Mouse (Mus musculus) lung, embryonic 14.5 days (tissue): ENCODE data around the gene Elf4. TPM values are rescaled to one million over a fixed set of nuclear protein-coding genes. Genes with fewer than 3 reads are reported as not detected.

Source experiments
- ATAC-seq: fragments of 200-750 bp; cut with Nextera tagmentation; 2 replicates; pipeline ENCODE4 v1.8.0; 2017; ENCODE audit warnings: mild to moderate bottlenecking, moderate TSS enrichment, moderate library complexity; ENCODE audit not compliant: insufficient read depth
- DNase-seq: peaks from one replicate; pipeline ENCODE4 v3.0.0-alpha.2; 2015
- H3K27ac ChIP-seq: fragments of 300-500 bp; sonication (generic); 2 replicates; pipeline ENCODE4 v1.5.1; 2014; ENCODE audit warnings: low read depth, mild to moderate bottlenecking, moderate library complexity
- H3K27me3 ChIP-seq: fragments of 300-500 bp; sonication (generic); 2 replicates; pipeline ENCODE4 v1.6.1; 2014; ENCODE audit warnings: low read length, control low read depth; ENCODE audit not compliant: insufficient read depth
- H3K36me3 ChIP-seq: fragments of 300-500 bp; sonication (generic); 2 replicates; pipeline ENCODE4 v1.6.1; 2014; ENCODE audit warnings: control low read depth; ENCODE audit not compliant: insufficient read depth
- H3K4me1 ChIP-seq: fragments of 300-500 bp; sonication (generic); 2 replicates; pipeline ENCODE4 v1.6.1; 2014; ENCODE audit warnings: antibody characterized with exemption, control low read depth; ENCODE audit not compliant: insufficient read depth
- H3K4me2 ChIP-seq: fragments of 300-500 bp; sonication (generic); 2 replicates; pipeline ENCODE4 v1.6.1; 2014; ENCODE audit warnings: mild to moderate bottlenecking
- H3K4me3 ChIP-seq: fragments of 300-500 bp; sonication (generic); 2 replicates; pipeline ENCODE4 v1.5.1; 2014; ENCODE audit warnings: low read depth, low read length
- H3K9ac ChIP-seq: fragments of 300-500 bp; sonication (generic); 2 replicates; pipeline ENCODE4 v1.6.1; 2014
- H3K9me3 ChIP-seq: fragments of 300-500 bp; sonication (generic); 2 replicates; pipeline ENCODE4 v1.6.1; 2016; ENCODE audit warnings: low read depth, low read length, control low read depth
- CTCF ChIP-seq: IDR thresholded peaks from 2 replicates; pipeline ENCODE4 v1.5.1; 2016; ENCODE audit warnings: antibody characterized with exemption, low read depth
- WGBS: fragments of 180-500 bp; shearing (Covaris S2); extraction: QIAGEN DNeasy Blood & Tissue Kit; methylation state at CpG from one replicate; pipeline ENCODE4 v1.1.7; 2014; 5-methylcytosine and 5-hydroxymethylcytosine counted together
- polyA plus RNA-seq: library from polyadenylated mRNA; unstranded; fragments of >200 nt; fragmentation: Nextera tagmentation; extraction: Ambion mirVana; gene quantifications from 2 replicates; pipeline ENCODE4 v1.2.1, GENCODE M21; 2014

Gene Elf4
- polyA plus RNA-seq, 1 experiment from 2014 or later: 9.6 TPM

DNA sequence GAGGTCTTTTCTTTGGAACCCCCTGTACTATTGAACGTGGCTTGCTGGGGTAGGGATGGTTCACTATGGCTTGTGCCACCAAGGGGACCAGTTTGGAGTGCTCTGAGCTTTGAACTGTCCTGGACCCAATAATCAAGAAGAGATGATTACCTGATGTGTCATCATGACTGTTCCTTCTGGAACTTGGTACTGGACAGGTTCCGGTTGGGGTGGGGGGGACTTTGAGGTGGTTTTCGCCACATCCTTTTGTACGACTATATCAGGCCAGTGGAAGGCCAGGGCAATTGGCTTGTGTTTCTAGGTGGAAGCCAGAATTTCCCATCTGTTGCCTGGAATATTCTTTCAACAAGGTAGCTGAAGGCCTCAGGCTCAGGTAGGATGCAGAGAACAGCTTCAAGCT lies 704 bp upstream of the Elf4 start:
- 88% methylated on average over 4 of the region's 4 CpGs for WGBS
- no peaks in the 10 kb centered on the region for H3K27me3 ChIP-seq

GRCm38 (mm10) chrX:48462297-48462696 lies 635 bp downstream of the Elf4 start:
- DNase-seq (no peak), ATAC-seq (peak; percentile 30; the same call in 1 of the 2 replicates)
- 33% methylated on average over 4 of the region's 4 CpGs for WGBS
- Histone ChIP-seq H3K36me3 (no peaks in the 10 kb centered on the region), H3K9ac (no peak overlapping the region), H3K27ac (no peak overlapping the region), H3K4me3 (peak overlapping the region; percentile 34), H3K27me3 (no peaks in the 10 kb centered on the region), H3K9me3 (no peaks in the 10 kb centered on the region), H3K4me2 (peak overlapping the region; percentile 63), H3K4me1 (no peaks in the 10 kb centered on the region)
- no peak for TF ChIP-seq CTCF

More for the DNA sequence above, 704 bp upstream of the Elf4 start:
- H3K27ac ChIP-seq: no peak overlapping the region
- no peak for DNase-seq
- H3K36me3 ChIP-seq: no peaks in the 10 kb centered on the region
- ATAC-seq: no peak
- no peak overlapping the region for H3K4me3 ChIP-seq
- H3K4me1 ChIP-seq: no peaks in the 10 kb centered on the region
- H3K9ac ChIP-seq: no peak overlapping the region
- H3K4me2 ChIP-seq: no peak overlapping the region
- H3K9me3 ChIP-seq: no peaks in the 10 kb centered on the region
- no peak for TF ChIP-seq CTCF

DNA sequence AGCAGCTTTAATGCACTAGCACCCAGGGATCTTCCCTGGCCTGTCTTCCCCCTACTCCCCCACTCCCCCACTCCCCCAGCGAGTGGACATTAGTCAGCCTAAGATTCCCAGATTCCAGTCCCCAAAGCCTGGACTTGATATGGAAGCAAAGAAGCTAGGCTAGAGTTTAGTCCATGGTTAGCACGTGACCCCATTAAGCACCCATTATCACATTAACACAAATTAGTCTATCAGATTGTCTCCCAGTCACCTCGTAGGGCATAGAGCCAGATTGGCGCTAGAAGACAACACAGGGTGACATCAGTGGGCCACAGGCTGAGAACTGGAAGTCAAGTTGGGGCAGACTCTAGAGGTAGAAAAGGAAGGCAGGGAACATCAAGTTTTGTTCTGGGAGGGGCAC lies 1.9 kb downstream of the Elf4 start:
- WGBS: 60% methylated on average over 4 of the region's 4 CpGs
- no peaks in the 10 kb centered on the region for H3K9me3 ChIP-seq
- no peak for TF ChIP-seq CTCF
- H3K36me3 ChIP-seq: no peaks in the 10 kb centered on the region
- DNase-seq (no peak), ATAC-seq (no peak)
- H3K4me3 ChIP-seq: no peak overlapping the region
- no peak overlapping the region for H3K4me2 ChIP-seq
- H3K9ac ChIP-seq: no peak overlapping the region
- H3K27ac ChIP-seq: no peak overlapping the region
- H3K27me3 ChIP-seq: no peaks in the 10 kb centered on the region
- H3K4me1 ChIP-seq: no peaks in the 10 kb centered on the region

GRCm38 (mm10) chrX:48460496-48460895 lies 2.4 kb downstream of the Elf4 start:
- H3K9ac ChIP-seq: no peak overlapping the region
- ATAC-seq: no peak

GRCm38 (mm10) chrX:48456956-48457355 lies 6.0 kb downstream of the Elf4 start:
- Histone ChIP-seq H3K27ac (no peak overlapping the region), H3K9me3 (no peaks in the 10 kb centered on the region), H3K9ac (no peak overlapping the region), H3K4me2 (no peak overlapping the region), H3K27me3 (no peaks in the 10 kb centered on the region), H3K4me1 (no peaks in the 10 kb centered on the region), H3K4me3 (no peak overlapping the region), H3K36me3 (no peaks in the 10 kb centered on the region)
- DNase-seq (no peak), ATAC-seq (no peak)
- TF ChIP-seq CTCF: no peak
- WGBS: 68% methylated on average over 6 of the region's 6 CpGs

More at GRCm38 (mm10) chrX:48460496-48460895, 2.4 kb downstream of the Elf4 start:
- H3K4me1 ChIP-seq: no peaks in the 10 kb centered on the region
- no peak overlapping the region for H3K4me3 ChIP-seq
- H3K4me2 ChIP-seq: no peak overlapping the region
- H3K36me3 ChIP-seq: no peaks in the 10 kb centered on the region
- no peaks in the 10 kb centered on the region for H3K9me3 ChIP-seq
- no peak overlapping the region for H3K27ac ChIP-seq
- DNase-seq: no peak
- TF ChIP-seq CTCF: no peak
- WGBS: 66% methylated on average over 7 of the region's 7 CpGs
- H3K27me3 ChIP-seq: no peaks in the 10 kb centered on the region

DNA sequence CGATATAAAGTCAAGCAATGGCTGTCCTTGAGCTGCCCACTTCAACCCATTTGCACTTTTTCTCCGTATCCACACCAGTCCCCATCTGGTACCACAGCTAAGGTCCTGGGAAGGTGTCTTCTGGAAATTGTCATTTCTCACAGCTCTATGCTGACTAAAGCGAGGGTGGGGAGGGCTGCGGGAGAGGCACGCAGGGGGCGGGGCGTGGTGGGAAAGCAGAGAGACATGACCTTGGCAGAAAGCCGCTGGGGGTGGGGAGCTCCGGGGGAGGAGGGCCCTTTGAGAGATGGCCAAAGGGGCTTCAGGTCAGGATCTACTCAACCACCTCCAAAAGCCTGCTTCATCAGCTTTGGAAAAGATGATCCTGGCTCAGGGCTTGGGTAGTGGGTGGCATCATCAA lies 7.9 kb downstream of the Elf4 start:
- TF ChIP-seq CTCF: no peak
- H3K27me3 ChIP-seq: no peaks in the 10 kb centered on the region
- peak; percentile 17 for DNase-seq
- H3K36me3 ChIP-seq: no peaks in the 10 kb centered on the region
- H3K9me3 ChIP-seq: no peaks in the 10 kb centered on the region
- no peak overlapping the region for H3K9ac ChIP-seq
- no peaks in the 10 kb centered on the region for H3K4me1 ChIP-seq
- H3K27ac ChIP-seq: no peak overlapping the region
- peak overlapping the region; percentile 59 for H3K4me2 ChIP-seq
- 21% methylated on average over 9 of the region's 9 CpGs for WGBS
- no peak for ATAC-seq
- H3K4me3 ChIP-seq: no peak overlapping the region

- Histone ChIP-seq H3K27me3 (no peaks in the 10 kb centered on the region), H3K9ac (peak overlapping the region; percentile 65), H3K27ac (peak overlapping the region; percentile 36; the same call in 1 of the 2 replicates), H3K4me3 (peak overlapping the region; percentile 51), H3K4me1 (no peaks in the 10 kb centered on the region), H3K4me2 (peak overlapping the region; percentile 59), H3K9me3 (no peaks in the 10 kb centered on the region), H3K36me3 (no peaks in the 10 kb centered on the region)
- TF ChIP-seq CTCF: no peak
- ATAC-seq: peak; percentile 73
- 7% methylated on average over 11 of the region's 21 CpGs for WGBS
- no peak for DNase-seq
Observed at GRCm38 (mm10) chrX:48454495-48454878, 8.4 kb downstream of the Elf4 start.
